Mouse (Mus musculus): Measurements from ENCODE around the gene Qrich2. TPM values are rescaled to one million over a fixed set of nuclear protein-coding genes. Genes with fewer than 3 reads are reported as not detected.

The Qrich2 gene
- polyA plus RNA-seq (2015; fragmentation: Nextera tagmentation; extraction: Ambion mirVana), result not detected in 2 replicates

- 53% methylated on average over 20 of the region's 20 CpGs for WGBS (ENCODE audit: insufficient replicate concordance)
- H3K4me2 ChIP-seq, result no peak within 1 kb of the TSS
Observed at GRCm38 (mm10) chr11:116466141-116466540, at the start of gene Qrich2. Gene Qrich2 (minus strand): TSS chr11:116466241.

GRCm38 (mm10) chr11:116515330-116516020, 49.4 kb upstream of the Qrich2 start:
- no peak for DNase-seq
- H3K4me2 ChIP-seq, result no peak overlapping the region
- no peak overlapping the region for H3K4me3 ChIP-seq (replicated peaks)
- H3K4me1 ChIP-seq (replicated peaks), result peaks cover 24% of the 10 kb centered on the region
- 38% methylated on average over 24 of the region's 24 CpGs for WGBS (ENCODE audit: insufficient replicate concordance)
- no peaks in the 10 kb centered on the region for H3K9me3 ChIP-seq (replicated peaks)
- no peak overlapping the region for H3K27ac ChIP-seq
- H3K36me3 ChIP-seq, result no peaks in the 10 kb centered on the region
- ATAC-seq (ENCODE audit: low read depth), result no peak
- H3K9ac ChIP-seq, result no peak overlapping the region
- peaks cover 23% of the 10 kb centered on the region for H3K27me3 ChIP-seq

More at GRCm38 (mm10) chr11:116466141-116466540, at the start of gene Qrich2:
- Histone ChIP-seq H3K27ac (no peak within 1 kb of the TSS), H3K27me3 (0 out of 2 replicates have a peak, but pooled peaks cover 10% of the 10 kb centered on the region), H3K36me3 (peaks cover 14% of the 10 kb centered on the region), H3K9ac (no peak within 1 kb of the TSS), H3K4me3 (replicated peaks) (no peak within 1 kb of the TSS), H3K9me3 (replicated peaks) (no peaks in the 10 kb centered on the region), H3K4me1 (replicated peaks) (peaks cover 16% of the 10 kb centered on the region)
- ATAC-seq (ENCODE audit: low read depth), result no peak
- no peak for DNase-seq

- WGBS (ENCODE audit: insufficient replicate concordance), result 69% methylated on average over 4 of the region's 4 CpGs
- H3K4me2 ChIP-seq, result no peak overlapping the region
- no peak for DNase-seq
- peaks cover 15% of the 10 kb centered on the region for H3K27me3 ChIP-seq
- ATAC-seq (ENCODE audit: low read depth), result no peak
- H3K27ac ChIP-seq, result no peak overlapping the region
- H3K36me3 ChIP-seq, result no peaks in the 10 kb centered on the region
- no peaks in the 10 kb centered on the region for H3K9me3 ChIP-seq (replicated peaks)
- peaks cover 23% of the 10 kb centered on the region for H3K4me1 ChIP-seq (replicated peaks)
- H3K9ac ChIP-seq, result no peak overlapping the region
- H3K4me3 ChIP-seq (replicated peaks), result no peak overlapping the region
Observed at GRCm38 (mm10) chr11:116513531-116514038, 47.5 kb upstream of the Qrich2 start.

GRCm38 (mm10) chr11:116512987-116513386, 46.9 kb upstream of the Qrich2 start:
- no peak for ATAC-seq (ENCODE audit: low read depth)

DNA sequence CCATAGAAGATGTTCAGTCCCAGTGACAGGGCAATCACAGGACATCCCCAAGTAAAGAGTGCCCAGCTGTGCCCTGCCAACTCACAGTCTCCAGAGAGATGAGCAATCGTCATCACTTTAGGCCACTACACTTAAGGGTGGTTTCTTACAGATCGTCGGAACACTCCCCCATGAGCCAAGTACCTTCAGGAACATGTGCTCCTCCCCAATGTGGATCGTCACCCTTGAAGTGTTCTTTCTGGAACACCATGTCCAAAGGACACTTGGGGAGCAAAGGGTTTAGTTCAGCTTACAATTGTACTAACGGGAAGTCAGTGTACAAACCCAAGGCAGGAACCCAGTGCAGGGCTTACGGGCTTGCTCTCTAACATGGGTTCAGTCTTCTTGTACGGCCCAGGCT, 46.1 kb upstream of the Qrich2 start:
- ATAC-seq (ENCODE audit: low read depth) (no peak), DNase-seq (no peak)
- H3K4me1 ChIP-seq (replicated peaks), result peaks cover 31% of the 10 kb centered on the region
- peaks cover 7% of the 10 kb centered on the region; the same call in 1 of the 2 replicates for H3K27me3 ChIP-seq
- no peak overlapping the region for H3K27ac ChIP-seq
- no peak overlapping the region for H3K9ac ChIP-seq
- 85% methylated on average over 7 of the region's 7 CpGs for WGBS (ENCODE audit: insufficient replicate concordance)
- H3K9me3 ChIP-seq (replicated peaks), result no peaks in the 10 kb centered on the region
- H3K4me3 ChIP-seq (replicated peaks), result no peak overlapping the region
- no peak overlapping the region for H3K4me2 ChIP-seq
- H3K36me3 ChIP-seq, result no peaks in the 10 kb centered on the region

More at GRCm38 (mm10) chr11:116512987-116513386, 46.9 kb upstream of the Qrich2 start:
- H3K4me3 ChIP-seq (replicated peaks), result no peak overlapping the region
- no peak overlapping the region for H3K9ac ChIP-seq
- peaks cover 11% of the 10 kb centered on the region for H3K27me3 ChIP-seq
- H3K4me2 ChIP-seq, result no peak overlapping the region
- H3K27ac ChIP-seq, result no peak overlapping the region
- no peak for DNase-seq
- H3K36me3 ChIP-seq, result no peaks in the 10 kb centered on the region
- 72% methylated on average over 6 of the region's 6 CpGs for WGBS (ENCODE audit: insufficient replicate concordance)
- H3K4me1 ChIP-seq (replicated peaks), result peaks cover 24% of the 10 kb centered on the region
- H3K9me3 ChIP-seq (replicated peaks), result no peaks in the 10 kb centered on the region

- Histone ChIP-seq H3K27me3 (peaks cover 7% of the 10 kb centered on the region; the same call in 1 of the 2 replicates), H3K9ac (no peak overlapping the region), H3K27ac (peak overlapping the region; percentile 50), H3K36me3 (no peaks in the 10 kb centered on the region), H3K4me2 (no peak overlapping the region), H3K9me3 (replicated peaks) (no peaks in the 10 kb centered on the region), H3K4me1 (replicated peaks) (peaks cover 39% of the 10 kb centered on the region), H3K4me3 (replicated peaks) (no peak overlapping the region)
- ATAC-seq (ENCODE audit: low read depth), result peak; percentile 59; the same call in 1 of the 2 replicates
- DNase-seq, result peak; percentile 63
- 39% methylated on average over 7 of the region's 7 CpGs for WGBS (ENCODE audit: insufficient replicate concordance)
Observed at GRCm38 (mm10) chr11:116511301-116511868, 45.3 kb upstream of the Qrich2 start.

GRCm38 (mm10) chr11:116508689-116509088, 42.6 kb upstream of the Qrich2 start:
- DNase-seq, result no peak
- no peaks in the 10 kb centered on the region for H3K9me3 ChIP-seq (replicated peaks)
- no peaks in the 10 kb centered on the region for H3K27me3 ChIP-seq
- H3K4me2 ChIP-seq, result no peak overlapping the region
- no peak for ATAC-seq (ENCODE audit: low read depth)
- peaks cover 57% of the 10 kb centered on the region for H3K4me1 ChIP-seq (replicated peaks)
- H3K27ac ChIP-seq, result peak overlapping the region; percentile 66; the same call in 1 of the 2 replicates
- H3K36me3 ChIP-seq, result no peaks in the 10 kb centered on the region
- no peak overlapping the region for H3K4me3 ChIP-seq (replicated peaks)
- WGBS (ENCODE audit: insufficient replicate concordance), result 75% methylated on average over 2 of the region's 2 CpGs
- no peak overlapping the region for H3K9ac ChIP-seq

DNA sequence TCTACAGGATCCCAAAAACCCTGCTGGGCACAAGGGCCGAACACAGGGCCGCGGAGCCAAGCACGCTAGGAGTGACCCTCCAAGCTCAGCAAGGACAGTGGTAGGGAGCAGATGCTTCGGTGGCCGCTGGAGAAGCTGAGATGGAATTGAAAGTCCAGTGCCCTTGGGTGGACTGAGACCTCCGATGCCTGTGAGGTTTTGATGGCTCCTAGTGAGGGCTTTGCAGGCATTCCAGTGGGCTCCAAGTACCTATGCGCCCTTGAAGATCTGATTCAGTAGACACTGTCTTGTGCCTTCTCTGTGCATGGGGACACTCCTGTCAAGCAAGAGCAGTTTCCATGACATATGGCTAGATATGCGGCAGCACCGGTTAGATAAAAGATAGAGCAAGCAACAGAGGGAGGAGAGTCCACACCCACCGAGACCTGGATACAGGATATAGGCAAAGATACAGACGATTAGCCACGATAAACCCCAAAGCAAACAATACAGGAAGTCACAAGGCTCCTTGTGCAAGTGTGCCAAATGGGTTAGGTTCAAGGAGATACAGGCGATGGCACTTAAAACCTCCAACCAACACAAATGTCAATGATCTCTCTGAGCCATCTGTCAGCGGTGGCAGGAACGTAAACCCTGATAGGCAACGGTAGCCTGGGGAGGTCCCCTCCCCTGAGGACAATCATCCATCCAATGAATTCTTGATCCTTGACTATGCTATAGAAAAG, 40.3 kb upstream of the Qrich2 start:
- peaks cover 48% of the 10 kb centered on the region for H3K4me1 ChIP-seq (replicated peaks)
- WGBS (ENCODE audit: insufficient replicate concordance), result 38% methylated on average over 17 of the region's 17 CpGs
- peak; percentile 74 for DNase-seq
- no peaks in the 10 kb centered on the region for H3K9me3 ChIP-seq (replicated peaks)
- peak overlapping the region; percentile 59 for H3K9ac ChIP-seq
- H3K27ac ChIP-seq, result peak overlapping the region; percentile 97
- H3K27me3 ChIP-seq, result no peaks in the 10 kb centered on the region
- ATAC-seq (ENCODE audit: low read depth), result peak; percentile 89
- no peak overlapping the region; the same call in 1 of the 2 replicates for H3K4me3 ChIP-seq (replicated peaks)
- peak overlapping the region; percentile 51 for H3K4me2 ChIP-seq
- H3K36me3 ChIP-seq, result no peaks in the 10 kb centered on the region

- no peaks in the 10 kb centered on the region for H3K9me3 ChIP-seq (replicated peaks)
- peak overlapping the region; percentile 51 for H3K4me2 ChIP-seq
- peak overlapping the region; percentile 97 for H3K27ac ChIP-seq
- H3K4me1 ChIP-seq (replicated peaks), result peaks cover 51% of the 10 kb centered on the region
- ATAC-seq (ENCODE audit: low read depth) (peak; percentile 57), DNase-seq (no peak)
- WGBS (ENCODE audit: insufficient replicate concordance), result 29% methylated on average over 5 of the region's 5 CpGs
- no peak overlapping the region for H3K4me3 ChIP-seq (replicated peaks)
- H3K36me3 ChIP-seq, result no peaks in the 10 kb centered on the region
- peak overlapping the region; percentile 59 for H3K9ac ChIP-seq
- H3K27me3 ChIP-seq, result no peaks in the 10 kb centered on the region
Observed at GRCm38 (mm10) chr11:116505573-116505972, 39.5 kb upstream of the Qrich2 start.

DNA sequence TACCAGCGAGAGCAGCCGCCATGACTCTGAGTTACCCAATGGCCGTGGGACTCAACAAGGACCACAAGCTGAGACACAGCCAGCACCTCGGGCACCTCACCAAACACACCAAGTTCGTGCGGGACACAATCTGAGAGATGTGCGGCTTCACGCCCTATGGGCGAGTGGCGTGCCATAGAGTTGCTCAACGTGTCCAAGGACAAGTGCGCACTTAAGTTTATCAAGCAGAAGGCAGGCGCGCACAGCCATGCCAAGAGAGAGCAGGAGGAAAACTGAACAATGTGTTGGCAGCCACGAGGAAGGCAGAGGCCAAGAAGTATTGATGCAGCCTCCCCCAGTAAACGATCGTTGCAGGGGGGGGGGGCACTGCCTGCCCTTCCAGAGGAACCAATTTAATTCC, 38.5 kb upstream of the Qrich2 start:
- 87% methylated on average over 17 of the region's 17 CpGs for WGBS (ENCODE audit: insufficient replicate concordance)
- peak overlapping the region; percentile 97 for H3K27ac ChIP-seq
- H3K4me3 ChIP-seq (replicated peaks), result no peak overlapping the region
- ATAC-seq (ENCODE audit: low read depth), result no peak
- DNase-seq, result no peak
- no peak overlapping the region for H3K4me2 ChIP-seq
- no peaks in the 10 kb centered on the region for H3K9me3 ChIP-seq (replicated peaks)
- peaks cover 55% of the 10 kb centered on the region for H3K4me1 ChIP-seq (replicated peaks)
- no peak overlapping the region for H3K9ac ChIP-seq
- no peaks in the 10 kb centered on the region for H3K36me3 ChIP-seq
- H3K27me3 ChIP-seq, result no peaks in the 10 kb centered on the region
